Mouse (Mus musculus) megakaryocyte, embryonic 14.5 days (primary cell): ENCODE data around the gene Ftcd.

Source experiments
- FLI1 ChIP-seq: IDR thresholded peaks from 2 replicates; pipeline ENCODE4 v1.6.1; 2012; ENCODE audit warnings: low read length, inconsistent platforms, mixed read lengths
- GATA1 ChIP-seq: IDR thresholded peaks from 3 replicates; pipeline ENCODE4 v1.6.1; 2012; ENCODE audit warnings: mixed read lengths, low read length, inconsistent platforms, borderline replicate concordance

DNA sequence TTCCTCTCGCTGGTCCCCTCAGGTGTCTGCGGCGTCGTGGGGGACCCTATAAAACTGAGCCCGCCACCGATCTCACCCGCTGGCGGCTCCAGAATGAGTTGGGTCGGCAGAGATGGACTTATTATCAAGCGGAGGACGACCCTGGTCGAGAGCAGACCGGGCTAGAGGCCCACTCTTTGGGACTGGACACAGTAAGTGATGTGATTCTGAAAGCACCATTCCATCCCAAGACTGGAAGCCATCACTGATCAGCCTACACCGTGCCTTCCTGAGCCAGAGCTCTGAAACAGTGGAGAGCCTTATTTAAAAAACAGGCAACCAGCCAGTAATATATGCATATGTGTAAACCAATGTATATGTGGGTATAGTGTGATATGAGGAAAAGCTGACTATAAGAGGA, 43.6 kb upstream of the Ftcd start:
- TF ChIP-seq GATA1 (no peak), FLI1 (no peak)
